Mouse (Mus musculus) megakaryocyte, embryonic 14.5 days (primary cell): ENCODE results near the gene Rhot2.

Experiments
- FLI1 ChIP-seq: IDR thresholded peaks from 2 replicates; pipeline ENCODE4 v1.6.1; 2012; ENCODE audit warnings: low read length, inconsistent platforms, mixed read lengths
- GATA1 ChIP-seq: IDR thresholded peaks from 3 replicates; pipeline ENCODE4 v1.6.1; 2012; ENCODE audit warnings: mixed read lengths, low read length, inconsistent platforms, borderline replicate concordance

GRCm38 (mm10) chr17:25885636-25886035 lies 41.0 kb upstream of the Rhot2 start:
- TF ChIP-seq GATA1 (no peak), FLI1 (no peak)
